Mouse (Mus musculus) liver, embryonic 16.5 days (tissue): ENCODE measurements around the gene Dmp1. TPM values are rescaled to one million over a fixed set of nuclear protein-coding genes. Genes with fewer than 3 reads are reported as not detected.

ENCODE experiments used
- ATAC-seq: fragments of 200-750 bp; cut with Nextera tagmentation; 2 replicates; pipeline ENCODE4 v1.8.0; 2017; ENCODE audit warnings: low read depth, mild to moderate bottlenecking, moderate number of reproducible peaks, moderate library complexity
- H3K27ac ChIP-seq: fragments of 300-500 bp; sonication (generic); 2 replicates; pipeline ENCODE4 v1.5.1; 2014; ENCODE audit warnings: mild to moderate bottlenecking, low read length
- H3K27me3 ChIP-seq: fragments of 300-500 bp; sonication (generic); 2 replicates; pipeline ENCODE4 v1.6.1; 2014; ENCODE audit warnings: low read depth, low read length, mixed read lengths; ENCODE audit not compliant: control insufficient read depth, insufficient read depth
- H3K36me3 ChIP-seq: fragments of 300-500 bp; sonication (generic); 2 replicates; pipeline ENCODE4 v1.6.1; 2014; ENCODE audit warnings: mild to moderate bottlenecking; ENCODE audit not compliant: control insufficient read depth, insufficient read depth
- H3K4me1 ChIP-seq: fragments of 300-500 bp; sonication (generic); 2 replicates; pipeline ENCODE4 v1.6.1; 2014; ENCODE audit warnings: low read depth, low read length, mixed read lengths; ENCODE audit not compliant: control insufficient read depth
- H3K4me2 ChIP-seq: fragments of 300-500 bp; sonication (generic); 2 replicates; pipeline ENCODE4 v1.6.1; 2014; ENCODE audit warnings: low read depth, low read length, mixed read lengths
- H3K4me3 ChIP-seq: fragments of 300-500 bp; sonication (generic); 2 replicates; pipeline ENCODE4 v1.5.1; 2014; ENCODE audit warnings: low read depth, mild to moderate bottlenecking, low read length
- H3K9ac ChIP-seq: fragments of 300-500 bp; sonication (generic); 2 replicates; pipeline ENCODE4 v1.6.1; 2014; ENCODE audit warnings: low read depth, low read length
- H3K9me3 ChIP-seq: fragments of 300-500 bp; sonication (generic); replicated peaks from 2 replicates; pipeline ENCODE4 v1.6.1; 2016; ENCODE audit warnings: low read length; ENCODE audit not compliant: control insufficient read depth
- WGBS: fragments of 180-500 bp; shearing (Covaris S2); extraction: QIAGEN DNeasy Blood & Tissue Kit; methylation state at CpG from one replicate; pipeline ENCODE4 v1.1.7; 2014; ENCODE audit not compliant: insufficient replicate concordance; 5-methylcytosine and 5-hydroxymethylcytosine counted together
- polyA plus RNA-seq: library from polyadenylated mRNA; unstranded; fragments of >200 nt; fragmentation: Nextera tagmentation; extraction: Ambion mirVana; gene quantifications from 2 replicates; pipeline ENCODE4 v1.2.1, GENCODE M21; 2015

Dmp1 gene
- polyA plus RNA-seq, 1 experiment from 2014 or later, result not detected

GRCm38 (mm10) chr5:104239674-104240378 is 37.4 kb downstream of the Dmp1 start:
- H3K4me2 ChIP-seq, result no peak overlapping the region
- WGBS, result 64% methylated on average over 9 of the region's 9 CpGs
- H3K4me3 ChIP-seq, result no peak overlapping the region
- no peak for ATAC-seq
- H3K9ac ChIP-seq, result no peak overlapping the region
- no peaks in the 10 kb centered on the region for H3K4me1 ChIP-seq
- no peaks in the 10 kb centered on the region for H3K27me3 ChIP-seq
- H3K36me3 ChIP-seq, result no peaks in the 10 kb centered on the region
- no peak overlapping the region for H3K27ac ChIP-seq
- no peaks in the 10 kb centered on the region for H3K9me3 ChIP-seq

DNA sequence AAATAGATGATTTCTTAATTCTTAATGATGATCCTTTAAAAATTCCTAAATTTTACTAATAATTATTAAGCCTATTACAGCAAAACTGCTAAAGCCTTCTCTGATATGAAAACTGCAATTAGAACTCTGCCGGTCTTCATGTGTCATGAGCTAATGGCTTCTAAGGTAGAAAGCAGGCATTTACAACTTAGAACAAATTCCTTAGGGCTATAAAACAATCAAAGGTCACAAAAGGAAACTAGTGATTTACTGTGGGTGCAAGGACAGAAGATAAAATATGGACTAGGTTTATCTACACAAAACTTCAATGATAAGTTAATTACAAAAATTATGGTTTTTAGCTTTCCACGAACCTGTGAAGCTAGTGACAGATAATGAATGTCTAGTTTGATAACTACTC is 41.8 kb downstream of the Dmp1 start:
- ATAC-seq, result no peak
- Histone ChIP-seq H3K27me3 (no peaks in the 10 kb centered on the region), H3K4me3 (no peak overlapping the region), H3K4me2 (no peak overlapping the region), H3K9ac (no peak overlapping the region), H3K36me3 (no peaks in the 10 kb centered on the region), H3K27ac (no peak overlapping the region), H3K9me3 (no peaks in the 10 kb centered on the region), H3K4me1 (no peaks in the 10 kb centered on the region)
- WGBS, result 37% methylated on average over 2 of the region's 2 CpGs

DNA sequence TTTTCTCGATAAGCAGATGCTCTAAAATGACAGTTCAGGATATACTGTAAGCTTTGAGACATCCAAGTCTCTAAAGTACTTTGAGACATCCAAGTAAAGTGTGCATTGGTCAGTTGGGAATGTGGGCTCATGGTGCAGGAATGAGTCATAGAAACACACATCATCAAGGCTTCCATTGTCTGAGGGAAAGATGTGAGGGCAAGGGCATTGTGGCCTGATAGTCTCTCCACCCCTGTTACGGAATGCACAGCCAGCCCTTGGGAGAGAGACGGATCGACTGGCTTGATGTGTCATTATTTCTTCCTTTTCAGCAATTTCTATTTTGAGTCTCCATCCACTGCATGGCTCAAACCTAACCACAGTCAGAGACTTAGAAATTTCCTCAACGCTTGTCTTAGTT is 49.4 kb downstream of the Dmp1 start:
- 45% methylated on average over 5 of the region's 5 CpGs for WGBS
- Histone ChIP-seq H3K36me3 (no peaks in the 10 kb centered on the region), H3K9me3 (no peaks in the 10 kb centered on the region), H3K4me1 (no peaks in the 10 kb centered on the region), H3K4me2 (no peak overlapping the region), H3K27me3 (no peaks in the 10 kb centered on the region), H3K9ac (no peak overlapping the region), H3K27ac (no peak overlapping the region), H3K4me3 (no peak overlapping the region)
- ATAC-seq, result no peak

GRCm38 (mm10) chr5:104256585-104256984 is 54.2 kb downstream of the Dmp1 start:
- no peak overlapping the region for H3K27ac ChIP-seq
- 41% methylated on average over 3 of the region's 3 CpGs for WGBS
- no peak overlapping the region for H3K9ac ChIP-seq
- no peak overlapping the region for H3K4me2 ChIP-seq
- H3K36me3 ChIP-seq, result no peaks in the 10 kb centered on the region
- no peaks in the 10 kb centered on the region for H3K27me3 ChIP-seq
- ATAC-seq, result no peak
- no peaks in the 10 kb centered on the region for H3K9me3 ChIP-seq
- H3K4me1 ChIP-seq, result no peaks in the 10 kb centered on the region
- no peak overlapping the region for H3K4me3 ChIP-seq

- no peaks in the 10 kb centered on the region for H3K27me3 ChIP-seq
- H3K9me3 ChIP-seq, result no peaks in the 10 kb centered on the region
- ATAC-seq, result no peak
- no peak overlapping the region for H3K9ac ChIP-seq
- H3K4me3 ChIP-seq, result no peak overlapping the region
- no peak overlapping the region for H3K4me2 ChIP-seq
- no peak overlapping the region for H3K27ac ChIP-seq
- WGBS, result 63% methylated on average over 4 of the region's 4 CpGs
- no peaks in the 10 kb centered on the region for H3K36me3 ChIP-seq
- no peaks in the 10 kb centered on the region for H3K4me1 ChIP-seq
Observed at GRCm38 (mm10) chr5:104261908-104262461, 59.6 kb downstream of the Dmp1 start.

GRCm38 (mm10) chr5:104263014-104263776 is 60.8 kb downstream of the Dmp1 start:
- 60% methylated on average over 13 of the region's 13 CpGs for WGBS
- H3K9ac ChIP-seq, result no peak overlapping the region
- no peak for ATAC-seq
- no peaks in the 10 kb centered on the region for H3K4me1 ChIP-seq
- no peak overlapping the region for H3K4me3 ChIP-seq
- H3K4me2 ChIP-seq, result no peak overlapping the region
- no peaks in the 10 kb centered on the region for H3K27me3 ChIP-seq
- no peaks in the 10 kb centered on the region for H3K9me3 ChIP-seq
- no peaks in the 10 kb centered on the region for H3K36me3 ChIP-seq
- H3K27ac ChIP-seq, result no peak overlapping the region

Other genes starting within 250 kb of the Dmp1 start
- 89.7 and 110 TPM in 2 replicates for gene Hsd17b13, start 225.2 kb upstream of the Dmp1 start, polyA plus RNA-seq
- gene Hsd17b11, start 180.7 kb upstream of the Dmp1 start, polyA plus RNA-seq, result 3.2 and 3.6 TPM in 2 replicates
- 62.1 and 67.1 TPM in 2 replicates for gene Nudt9, start 156.3 kb upstream of the Dmp1 start, polyA plus RNA-seq
- gene Gm17660, start 125.0 kb upstream of the Dmp1 start, polyA plus RNA-seq, result not detected in 2 replicates
- 3.1 and 5.1 TPM in 2 replicates for gene Sparcl1, start 88.9 kb upstream of the Dmp1 start, polyA plus RNA-seq
- not detected in 2 replicates for gene Dspp, start 31.9 kb upstream of the Dmp1 start, polyA plus RNA-seq
- not detected in 2 replicates for gene Ibsp, start 96.6 kb downstream of the Dmp1 start, polyA plus RNA-seq
- not detected in 2 replicates for gene Mepe, start 122.7 kb downstream of the Dmp1 start, polyA plus RNA-seq
- 19.9 and 24.9 TPM in 2 replicates for gene Spp1, start 232.5 kb downstream of the Dmp1 start, polyA plus RNA-seq